Mouse (Mus musculus): Measurements from ENCODE around the gene Ms4a6d.
"Not testable (repeated sequence)": the region's sequence is repeated elsewhere in the genome, so short reads cannot be mapped to it uniquely, and the experiment has no call there.

Ms4a6d gene

GRCm38 (mm10) chr19:11554726-11555125 lies 49.9 kb downstream of the Ms4a6d start:
- DNase-seq (ENCODE audit: low read depth, low spot score): no peak

GRCm38 (mm10) chr19:11547911-11548310 lies 56.7 kb downstream of the Ms4a6d start:
- DNase-seq (ENCODE audit: low read depth, low spot score): no peak

DNA sequence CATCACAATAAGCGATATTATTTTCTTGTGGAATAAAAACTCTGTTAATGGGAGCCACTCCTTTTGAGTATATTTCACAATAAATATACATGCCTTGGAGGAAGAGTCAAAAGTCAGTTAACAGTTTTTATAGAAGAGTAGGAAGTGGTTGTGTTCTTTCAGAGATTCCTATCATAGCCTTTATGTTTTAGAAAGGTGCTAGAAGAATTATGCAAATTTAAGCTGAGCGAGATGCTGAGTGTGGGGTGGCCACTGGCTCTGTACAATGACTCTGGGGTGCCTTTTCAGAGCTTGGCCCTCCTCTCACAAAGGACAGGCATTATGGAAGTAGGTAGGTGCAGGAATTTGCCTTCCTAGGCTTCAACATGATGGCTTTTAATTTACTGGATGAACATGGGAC lies 60.3 kb downstream of the Ms4a6d start:
- not testable (repeated sequence) for DNase-seq (ENCODE audit: low read depth, low spot score)

GRCm38 (mm10) chr19:11540166-11540821 lies 64.4 kb downstream of the Ms4a6d start:
- not testable (repeated sequence) for DNase-seq (ENCODE audit: low read depth, low spot score)

- DNase-seq (ENCODE audit: low read depth, low spot score): no peak
These were observed 67.3 kb downstream of the Ms4a6d start for GRCm38 (mm10) chr19:11537336-11537735.

All from 3T3-L1 (cell line).